Mouse (Mus musculus): ENCODE measurements around the gene Lztfl1. TPM values are rescaled to one million over a fixed set of nuclear protein-coding genes. Genes with fewer than 3 reads are reported as not detected.

Lztfl1 gene
- polyA plus RNA-seq, 1 experiment from 2014 or later = 25.0 TPM

DNA sequence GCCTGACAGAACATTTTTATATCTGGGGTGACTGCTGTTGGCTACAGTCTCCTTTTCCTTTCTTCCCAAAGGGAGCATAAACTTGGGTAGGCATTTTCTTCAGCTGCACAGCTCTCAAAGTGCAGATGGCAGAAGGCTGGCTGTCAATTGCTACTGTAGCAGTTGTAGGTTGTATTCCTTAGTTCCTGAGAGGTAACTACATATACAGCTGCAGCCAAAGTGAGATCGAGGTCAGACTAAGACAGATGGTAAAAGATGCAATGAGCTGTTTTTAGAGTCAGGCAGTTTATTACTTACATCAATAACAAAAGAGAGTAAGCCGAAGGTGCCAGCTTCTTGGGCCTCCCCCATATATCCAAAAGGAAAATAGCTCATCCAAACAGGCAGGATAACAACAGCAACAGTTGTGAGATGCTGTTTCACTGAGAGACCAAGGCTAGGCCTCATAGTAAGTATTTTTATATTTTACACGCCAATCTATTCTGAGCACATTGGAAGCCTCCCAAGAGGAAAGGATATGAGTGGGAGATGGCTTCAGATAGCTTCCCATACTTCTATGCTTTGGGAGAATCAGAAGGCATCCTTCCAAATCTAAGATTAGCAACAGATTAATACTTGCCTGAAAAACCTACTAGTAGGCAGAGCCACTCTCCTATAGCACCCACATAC is 21.7 kb downstream of the Lztfl1 start:
- Histone ChIP-seq H3K9ac (ENCODE audit: low read depth, low read length) (no peak overlapping the region), H3K4me3 (ENCODE audit: low read depth, low read length) (no peak overlapping the region)
- no peak for TF ChIP-seq CTCF (IDR thresholded peaks at IDR 0.05; ENCODE audit: low read depth)

DNA sequence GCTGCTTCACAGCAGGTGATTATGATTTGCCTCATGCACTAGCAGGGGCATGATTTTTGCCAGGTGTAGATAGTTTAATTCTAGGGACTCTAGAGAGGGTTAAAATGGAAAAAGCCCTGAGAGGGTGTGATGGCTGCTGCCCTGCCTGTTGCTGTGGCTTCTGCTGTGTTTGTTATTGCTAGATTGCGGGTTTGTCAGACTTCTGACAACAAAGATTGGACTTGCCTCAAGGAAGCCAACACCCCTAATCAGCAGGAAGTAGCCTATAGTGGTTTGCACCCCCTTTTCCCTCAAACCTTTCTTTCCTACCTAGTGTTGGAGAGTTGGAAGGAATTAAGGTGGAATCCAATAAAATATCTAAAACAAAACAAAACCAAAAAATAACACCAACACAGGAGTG is 29.3 kb downstream of the Lztfl1 start:
- 78% methylated on average over 1 of the region's 1 CpGs for WGBS
- TF ChIP-seq CTCF (IDR thresholded peaks at IDR 0.05; ENCODE audit: low read depth) = no peak
- H3K36me3 ChIP-seq (ENCODE audit: control insufficient read depth, insufficient read depth) = 0 out of 2 replicates have a peak, but pooled peaks cover 5% of the 10 kb centered on the region

More for the DNA sequence above, 21.7 kb downstream of the Lztfl1 start:
- Histone ChIP-seq H3K36me3 (ENCODE audit: control insufficient read depth, insufficient read depth) (peaks cover 9% of the 10 kb centered on the region; the same call in 1 of the 2 replicates), H3K27ac (ENCODE audit: low read depth, low read length) (no peak overlapping the region), H3K9me3 (ENCODE audit: control insufficient read depth) (no peaks in the 10 kb centered on the region), H3K27me3 (replicated peaks; ENCODE audit: control insufficient read depth, insufficient read depth, low read length) (no peaks in the 10 kb centered on the region), H3K4me1 (replicated peaks; ENCODE audit: control insufficient read depth, insufficient read depth, low read length) (no peaks in the 10 kb centered on the region), H3K4me2 (replicated peaks; ENCODE audit: low read depth) (no peak overlapping the region)
- no peak for ATAC-seq
- WGBS = 94% methylated on average over 3 of the region's 3 CpGs

DNA sequence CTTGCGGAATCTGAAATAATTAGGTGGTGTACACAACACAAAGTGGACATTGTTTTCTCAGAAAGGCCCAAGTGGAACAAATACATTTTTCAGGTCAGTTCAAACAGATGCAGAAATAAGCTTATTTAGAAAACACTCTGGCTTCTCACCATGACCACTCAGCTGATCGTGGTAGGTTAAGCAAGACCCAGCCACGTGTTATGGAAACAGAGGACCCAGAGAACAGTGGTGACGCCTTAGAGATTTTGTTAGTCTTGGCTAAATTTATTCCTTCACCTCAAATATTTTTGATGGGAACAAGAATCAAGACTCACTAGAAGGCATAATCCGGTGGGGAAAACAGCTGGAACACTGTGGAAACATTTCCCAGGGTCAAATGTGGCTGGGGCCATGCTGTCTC is 31.3 kb downstream of the Lztfl1 start:
- Histone ChIP-seq H3K4me1 (replicated peaks; ENCODE audit: control insufficient read depth, insufficient read depth, low read length) (no peaks in the 10 kb centered on the region), H3K4me2 (replicated peaks; ENCODE audit: low read depth) (no peak overlapping the region), H3K9ac (ENCODE audit: low read depth, low read length) (no peak overlapping the region), H3K4me3 (ENCODE audit: low read depth, low read length) (no peak overlapping the region), H3K9me3 (ENCODE audit: control insufficient read depth) (no peaks in the 10 kb centered on the region), H3K36me3 (ENCODE audit: control insufficient read depth, insufficient read depth) (no peaks in the 10 kb centered on the region), H3K27ac (ENCODE audit: low read depth, low read length) (no peak overlapping the region), H3K27me3 (replicated peaks; ENCODE audit: control insufficient read depth, insufficient read depth, low read length) (no peaks in the 10 kb centered on the region)
- no peak for ATAC-seq
- no peak for TF ChIP-seq CTCF (IDR thresholded peaks at IDR 0.05; ENCODE audit: low read depth)
- WGBS = 86% methylated on average over 5 of the region's 5 CpGs

More for the DNA sequence above, 29.3 kb downstream of the Lztfl1 start:
- no peak overlapping the region for H3K9ac ChIP-seq (ENCODE audit: low read depth, low read length)
- H3K4me3 ChIP-seq (ENCODE audit: low read depth, low read length) = no peak overlapping the region
- H3K4me1 ChIP-seq (replicated peaks; ENCODE audit: control insufficient read depth, insufficient read depth, low read length) = no peaks in the 10 kb centered on the region
- H3K27me3 ChIP-seq (replicated peaks; ENCODE audit: control insufficient read depth, insufficient read depth, low read length) = no peaks in the 10 kb centered on the region
- H3K27ac ChIP-seq (ENCODE audit: low read depth, low read length) = no peak overlapping the region
- no peak for ATAC-seq
- no peaks in the 10 kb centered on the region for H3K9me3 ChIP-seq (ENCODE audit: control insufficient read depth)
- no peak overlapping the region for H3K4me2 ChIP-seq (replicated peaks; ENCODE audit: low read depth)

DNA sequence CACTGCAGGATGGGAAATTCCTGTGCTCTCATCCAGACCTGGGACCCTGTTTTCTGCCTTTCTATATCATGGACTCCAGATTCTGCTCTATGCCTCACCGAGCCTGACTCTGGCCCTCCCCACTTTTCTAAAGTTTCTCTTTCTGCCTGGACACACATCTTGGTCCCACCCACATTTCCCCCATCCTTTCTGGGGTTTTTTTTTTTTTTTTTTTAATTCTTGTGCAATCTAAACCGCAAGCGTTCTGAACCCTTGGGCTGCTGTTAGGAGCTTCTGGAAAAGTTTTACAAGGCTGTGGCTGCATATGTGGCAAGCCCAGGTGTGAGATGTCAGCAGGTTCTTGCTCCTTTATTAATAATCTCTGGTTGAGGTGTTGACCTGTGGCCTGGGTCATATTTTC is 33.8 kb downstream of the Lztfl1 start:
- no peak for TF ChIP-seq CTCF (IDR thresholded peaks at IDR 0.05; ENCODE audit: low read depth)
- no peak overlapping the region for H3K27ac ChIP-seq (ENCODE audit: low read depth, low read length)
- H3K4me3 ChIP-seq (ENCODE audit: low read depth, low read length) = no peak overlapping the region
- ATAC-seq = no peak
- 0 out of 2 replicates have a peak, but pooled peaks cover 4% of the 10 kb centered on the region for H3K27me3 ChIP-seq (replicated peaks; ENCODE audit: control insufficient read depth, insufficient read depth, low read length)
- H3K4me2 ChIP-seq (replicated peaks; ENCODE audit: low read depth) = no peak overlapping the region
- H3K9ac ChIP-seq (ENCODE audit: low read depth, low read length) = no peak overlapping the region
- no peaks in the 10 kb centered on the region for H3K4me1 ChIP-seq (replicated peaks; ENCODE audit: control insufficient read depth, insufficient read depth, low read length)
- H3K9me3 ChIP-seq (ENCODE audit: control insufficient read depth) = no peaks in the 10 kb centered on the region
- no peaks in the 10 kb centered on the region for H3K36me3 ChIP-seq (ENCODE audit: control insufficient read depth, insufficient read depth)
- 53% methylated on average over 3 of the region's 3 CpGs for WGBS

DNA sequence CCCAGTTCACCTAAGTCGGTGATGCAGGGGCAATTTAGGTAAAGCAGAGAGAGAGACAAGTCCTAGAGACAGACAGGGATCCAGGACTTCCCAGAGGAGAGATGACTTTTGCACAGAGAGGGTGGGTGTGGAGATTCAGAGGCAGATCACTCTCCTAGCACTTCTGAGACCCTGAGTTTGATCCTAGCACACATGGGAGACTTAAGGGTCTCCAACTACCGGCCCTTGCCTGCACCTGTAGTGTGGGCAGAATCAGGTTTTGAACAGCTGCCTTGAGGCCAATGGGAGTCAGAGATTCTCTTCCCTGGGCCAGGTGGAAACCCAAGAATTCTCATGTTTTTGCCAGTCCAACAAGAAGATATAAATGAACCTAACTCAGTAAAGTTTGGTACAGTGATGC is 38.3 kb downstream of the Lztfl1 start:
- 0 out of 2 replicates have a peak, but pooled peaks cover 4% of the 10 kb centered on the region for H3K27me3 ChIP-seq (replicated peaks; ENCODE audit: control insufficient read depth, insufficient read depth, low read length)
- 0 out of 2 replicates have a peak overlapping the region, but pooled peaks have one; percentile 22 for H3K27ac ChIP-seq (ENCODE audit: low read depth, low read length)
- no peak for ATAC-seq
- 33% methylated on average over 2 of the region's 2 CpGs for WGBS
- no peak for TF ChIP-seq CTCF (IDR thresholded peaks at IDR 0.05; ENCODE audit: low read depth)
- H3K4me2 ChIP-seq (replicated peaks; ENCODE audit: low read depth) = peak overlapping the region; percentile 77
- peak overlapping the region; percentile 56 for H3K4me3 ChIP-seq (ENCODE audit: low read depth, low read length)
- no peaks in the 10 kb centered on the region for H3K4me1 ChIP-seq (replicated peaks; ENCODE audit: control insufficient read depth, insufficient read depth, low read length)
- no peak overlapping the region for H3K9ac ChIP-seq (ENCODE audit: low read depth, low read length)
- no peaks in the 10 kb centered on the region for H3K36me3 ChIP-seq (ENCODE audit: control insufficient read depth, insufficient read depth)
- H3K9me3 ChIP-seq (ENCODE audit: control insufficient read depth) = no peaks in the 10 kb centered on the region

DNA sequence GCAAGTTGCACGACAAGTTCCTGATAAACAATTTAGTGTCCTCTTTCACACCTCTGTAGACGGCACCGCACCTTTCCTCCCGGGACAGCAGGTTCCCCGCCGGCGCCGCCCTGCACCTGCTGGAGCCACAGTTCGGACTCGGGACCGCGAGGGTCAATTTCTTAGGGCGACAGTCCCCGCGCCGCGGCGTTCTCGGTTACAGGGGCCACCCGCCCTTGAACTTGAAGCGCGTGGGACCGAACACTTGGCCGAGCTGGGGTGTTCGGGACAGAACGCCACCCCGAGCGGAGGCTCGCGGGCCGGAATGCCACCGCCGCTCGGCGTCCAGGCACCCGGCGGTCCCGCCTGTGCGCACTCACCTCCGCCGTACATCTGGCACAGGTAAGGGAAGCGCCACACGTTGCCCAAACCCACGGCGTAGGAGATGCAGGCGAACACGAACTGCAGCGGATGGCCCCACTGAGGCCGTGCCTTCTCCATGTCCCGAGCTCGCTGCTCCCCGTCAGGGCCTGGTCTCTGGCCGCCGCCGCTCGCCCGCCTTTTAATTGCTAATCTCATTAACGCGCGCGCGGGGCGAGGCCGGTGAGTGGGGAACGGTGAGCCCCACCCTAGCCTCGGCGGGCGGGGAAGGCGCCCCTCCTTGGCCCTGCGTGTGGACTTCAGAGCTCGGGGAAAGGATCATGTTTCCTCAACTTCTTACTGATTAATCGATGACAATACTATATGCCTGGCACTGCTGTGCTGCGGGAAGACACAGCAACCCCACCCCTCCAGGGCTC is 39.0 kb downstream of the Lztfl1 start, which contains the start of the genes Ccr9 and Slc6a20a:
Ccr9 (plus strand) TSS at position 113 of the 779 bp plus-strand sequence.
Slc6a20a (minus strand) TSS at position 559 of the 779 bp plus-strand sequence.
- H3K27ac ChIP-seq (ENCODE audit: low read depth, low read length) = peak within 1 kb of the TSS; percentile 91
- 0 out of 2 replicates have a peak, but pooled peaks cover 4% of the 10 kb centered on the region for H3K27me3 ChIP-seq (replicated peaks; ENCODE audit: control insufficient read depth, insufficient read depth, low read length)
- no peak for TF ChIP-seq CTCF (IDR thresholded peaks at IDR 0.05; ENCODE audit: low read depth)
- no peaks in the 10 kb centered on the region for H3K36me3 ChIP-seq (ENCODE audit: control insufficient read depth, insufficient read depth)
- H3K4me3 ChIP-seq (ENCODE audit: low read depth, low read length) = peak within 1 kb of the TSS; percentile 56
- WGBS = under 1% methylated on average over 73 of the region's 73 CpGs
- ATAC-seq = peak; percentile 96
- H3K9ac ChIP-seq (ENCODE audit: low read depth, low read length) = peak within 1 kb of the TSS; percentile 64
- peak within 1 kb of the TSS; percentile 77 for H3K4me2 ChIP-seq (replicated peaks; ENCODE audit: low read depth)
- H3K4me1 ChIP-seq (replicated peaks; ENCODE audit: control insufficient read depth, insufficient read depth, low read length) = no peaks in the 10 kb centered on the region
- no peaks in the 10 kb centered on the region for H3K9me3 ChIP-seq (ENCODE audit: control insufficient read depth)

Data from intestine, postnatal 0 days (tissue).